Mouse (Mus musculus) embryonic facial prominence, embryonic 14.5 days (tissue): ENCODE data around the gene Mrgpre. TPM values are rescaled to one million over a fixed set of nuclear protein-coding genes. Genes with fewer than 3 reads are reported as not detected.
A peak's percentile ranks its signal among the peaks of the same experiment; 100 is the strongest.

Experiments used
- ATAC-seq: fragments of 200-750 bp; cut with Nextera tagmentation; 2 replicates; pipeline ENCODE4 v1.8.0; 2017; ENCODE audit warnings: low read depth, moderate number of reproducible peaks, moderate TSS enrichment
- DNase-seq: peaks from one replicate; pipeline ENCODE4 v3.0.0-alpha.2; 2015; ENCODE audit warnings: low spot score
- H3K27ac ChIP-seq: fragments of 300-500 bp; sonication (generic); replicated peaks from 2 replicates; pipeline ENCODE4 v1.5.1; 2014; ENCODE audit warnings: low read depth, mild to moderate bottlenecking, low read length, moderate library complexity
- H3K27me3 ChIP-seq: fragments of 300-500 bp; sonication (generic); replicated peaks from 2 replicates; pipeline ENCODE4 v1.6.1; 2014; ENCODE audit warnings: low read length; ENCODE audit not compliant: control insufficient read depth, insufficient read depth
- H3K36me3 ChIP-seq: fragments of 300-500 bp; sonication (generic); 2 replicates; pipeline ENCODE4 v1.6.1; 2014; ENCODE audit warnings: low read length, mixed read lengths; ENCODE audit not compliant: control insufficient read depth, insufficient read depth
- H3K4me1 ChIP-seq: fragments of 300-500 bp; sonication (generic); 2 replicates; pipeline ENCODE4 v1.6.1; 2014; ENCODE audit warnings: antibody characterized with exemption, low read length; ENCODE audit not compliant: control insufficient read depth, insufficient read depth
- H3K4me2 ChIP-seq: fragments of 300-500 bp; sonication (generic); 2 replicates; pipeline ENCODE4 v1.6.1; 2014; ENCODE audit warnings: low read depth, mild to moderate bottlenecking, low read length, moderate library complexity, mixed read lengths
- H3K4me3 ChIP-seq: fragments of 300-500 bp; sonication (generic); 2 replicates; pipeline ENCODE4 v1.5.1; 2014; ENCODE audit warnings: low read depth, mild to moderate bottlenecking, low read length
- H3K9ac ChIP-seq: fragments of 300-500 bp; sonication (generic); 2 replicates; pipeline ENCODE4 v1.6.1; 2014; ENCODE audit warnings: low read depth, mild to moderate bottlenecking, low read length, moderate library complexity, mixed read lengths
- H3K9me3 ChIP-seq: fragments of 300-500 bp; sonication (generic); 2 replicates; pipeline ENCODE4 v1.6.1; 2016; ENCODE audit warnings: low read length; ENCODE audit not compliant: control insufficient read depth
- WGBS: fragments of 180-500 bp; shearing (Covaris S2); extraction: QIAGEN DNeasy Blood & Tissue Kit; methylation state at CpG from one replicate; pipeline ENCODE4 v1.1.7; 2014; 5-methylcytosine and 5-hydroxymethylcytosine counted together
- polyA plus RNA-seq: library from polyadenylated mRNA; unstranded; fragments of >200 nt; fragmentation: Nextera tagmentation; extraction: Ambion mirVana; gene quantifications from 2 replicates; pipeline ENCODE4 v1.2.1, GENCODE M21; 2014

Gene Mrgpre
- polyA plus RNA-seq, 1 experiment from 2014 or later, result 2.1 TPM

GRCm38 (mm10) chr7:143764876-143765530 lies 19.3 kb downstream of the Mrgpre start:
- Histone ChIP-seq H3K9ac (no peak overlapping the region), H3K27me3 (peaks cover 5% of the 10 kb centered on the region; the same call in 1 of the 2 replicates), H3K27ac (no peak overlapping the region), H3K4me1 (no peaks in the 10 kb centered on the region), H3K9me3 (no peaks in the 10 kb centered on the region), H3K4me2 (no peak overlapping the region), H3K4me3 (no peak overlapping the region), H3K36me3 (no peaks in the 10 kb centered on the region)
- DNase-seq (no peak), ATAC-seq (no peak)
- WGBS, result 72% methylated on average over 19 of the region's 19 CpGs

DNA sequence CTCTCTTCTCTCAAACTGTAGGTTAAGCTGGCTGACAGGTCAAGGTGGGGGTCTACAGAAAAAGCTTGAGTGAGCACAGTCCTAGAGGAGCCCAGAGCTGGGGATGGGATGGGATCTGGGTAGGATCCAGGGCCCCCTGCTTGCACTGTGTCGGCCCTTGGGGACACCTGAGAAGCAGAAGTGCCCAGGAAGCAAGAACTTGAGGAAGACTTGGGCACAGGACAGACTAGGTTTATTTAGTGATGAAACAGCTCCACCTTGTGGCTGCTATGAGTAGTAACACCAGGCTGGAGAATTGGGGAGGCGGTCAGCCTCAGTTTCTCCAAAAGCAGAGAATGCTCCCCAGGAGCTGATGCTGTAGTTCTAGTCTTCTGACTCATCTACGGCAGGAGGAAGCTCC lies 20.5 kb downstream of the Mrgpre start:
- no peak for ATAC-seq

DNA sequence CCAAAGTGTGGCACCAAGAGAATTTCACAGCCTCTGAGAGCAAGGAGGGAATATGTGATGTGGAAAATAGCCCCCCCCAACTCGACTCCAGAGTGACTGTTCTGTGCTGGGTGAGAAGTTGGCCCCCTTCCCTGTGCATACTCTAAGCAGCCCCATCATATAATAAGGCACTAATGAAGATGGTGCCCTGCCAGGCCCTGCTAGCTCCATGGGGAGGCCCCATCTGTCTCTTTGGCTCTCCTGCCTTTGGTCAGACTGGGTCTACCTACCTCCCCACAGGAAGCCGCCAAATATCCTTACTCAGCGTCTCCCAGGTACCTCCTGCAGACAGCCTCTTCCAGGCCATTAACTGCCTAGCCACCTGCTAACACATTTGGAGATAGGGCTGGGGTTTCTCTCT lies 25.3 kb downstream of the Mrgpre start:
- Histone ChIP-seq H3K4me2 (no peak overlapping the region), H3K27ac (no peak overlapping the region), H3K4me3 (no peak overlapping the region), H3K9me3 (no peaks in the 10 kb centered on the region), H3K36me3 (no peaks in the 10 kb centered on the region), H3K4me1 (0 out of 2 replicates have a peak, but pooled peaks cover 7% of the 10 kb centered on the region), H3K9ac (no peak overlapping the region), H3K27me3 (no peaks in the 10 kb centered on the region; the same call in none of the 2 replicates)
- no peak for DNase-seq
- WGBS, result 65% methylated on average over 3 of the region's 3 CpGs
- ATAC-seq, result no peak

More for the DNA sequence above, 20.5 kb downstream of the Mrgpre start:
- H3K4me3 ChIP-seq, result no peak overlapping the region
- no peaks in the 10 kb centered on the region for H3K9me3 ChIP-seq
- DNase-seq, result peak; percentile 61
- peaks cover 5% of the 10 kb centered on the region; the same call in 1 of the 2 replicates for H3K27me3 ChIP-seq
- H3K4me2 ChIP-seq, result no peak overlapping the region
- no peak overlapping the region for H3K9ac ChIP-seq
- H3K4me1 ChIP-seq, result no peaks in the 10 kb centered on the region
- H3K36me3 ChIP-seq, result no peaks in the 10 kb centered on the region
- 12% methylated on average over 3 of the region's 3 CpGs for WGBS
- H3K27ac ChIP-seq, result no peak overlapping the region

DNA sequence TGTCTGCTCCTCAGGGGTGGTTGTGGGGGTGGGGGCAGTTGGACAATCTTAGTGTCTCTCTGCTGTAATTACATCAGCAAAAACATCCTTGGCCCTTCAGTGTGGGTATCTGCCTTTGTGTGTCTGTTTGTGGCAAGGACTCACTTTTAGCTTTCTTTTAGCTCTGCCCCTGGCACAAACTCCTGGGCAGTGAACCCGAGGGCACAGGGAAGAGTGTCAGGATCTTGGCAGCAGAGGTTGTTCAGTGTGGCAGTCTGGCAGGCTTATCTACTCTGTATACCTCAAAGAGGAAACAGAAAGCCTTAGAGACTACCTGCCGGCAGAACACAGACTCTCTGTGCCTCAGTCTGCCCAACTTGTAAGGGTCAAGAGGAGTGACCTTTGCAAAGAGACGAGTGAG lies 26.6 kb downstream of the Mrgpre start:
- H3K36me3 ChIP-seq, result no peaks in the 10 kb centered on the region
- H3K4me3 ChIP-seq, result no peak overlapping the region
- WGBS, result 65% methylated on average over 3 of the region's 3 CpGs
- H3K27ac ChIP-seq, result no peak overlapping the region
- H3K4me1 ChIP-seq, result 0 out of 2 replicates have a peak, but pooled peaks cover 7% of the 10 kb centered on the region
- no peaks in the 10 kb centered on the region; the same call in none of the 2 replicates for H3K27me3 ChIP-seq
- no peak for ATAC-seq
- peak overlapping the region; percentile 67 for H3K4me2 ChIP-seq
- no peak for DNase-seq
- H3K9me3 ChIP-seq, result no peaks in the 10 kb centered on the region
- no peak overlapping the region for H3K9ac ChIP-seq

DNA sequence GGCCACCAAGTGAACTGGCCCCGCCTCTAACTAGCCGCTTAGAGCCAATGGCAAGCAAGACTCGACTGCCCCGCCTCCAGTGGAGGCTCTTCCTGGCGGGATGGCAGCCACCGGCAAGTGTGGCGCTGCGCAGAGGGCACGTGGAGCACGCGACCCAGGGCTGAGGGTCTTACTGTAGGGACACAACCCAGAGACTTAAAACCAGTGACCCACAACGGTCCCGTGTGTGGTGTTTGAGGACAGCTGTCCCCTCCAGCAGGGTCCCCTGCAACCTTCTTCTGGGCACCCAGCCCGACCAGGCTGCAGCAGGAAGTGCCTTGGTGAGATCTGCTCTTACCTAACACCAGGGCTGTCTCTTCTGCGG lies 27.3 kb downstream of the Mrgpre start:
- Histone ChIP-seq H3K9ac (no peak overlapping the region), H3K4me1 (0 out of 2 replicates have a peak, but pooled peaks cover 7% of the 10 kb centered on the region), H3K4me2 (peak overlapping the region; percentile 67), H3K9me3 (no peaks in the 10 kb centered on the region), H3K27me3 (no peaks in the 10 kb centered on the region; the same call in none of the 2 replicates), H3K27ac (no peak overlapping the region), H3K36me3 (no peaks in the 10 kb centered on the region), H3K4me3 (peak overlapping the region; percentile 37)
- DNase-seq (peak; percentile 92), ATAC-seq (peak; percentile 90)
- WGBS, result 7% methylated on average over 15 of the region's 15 CpGs

DNA sequence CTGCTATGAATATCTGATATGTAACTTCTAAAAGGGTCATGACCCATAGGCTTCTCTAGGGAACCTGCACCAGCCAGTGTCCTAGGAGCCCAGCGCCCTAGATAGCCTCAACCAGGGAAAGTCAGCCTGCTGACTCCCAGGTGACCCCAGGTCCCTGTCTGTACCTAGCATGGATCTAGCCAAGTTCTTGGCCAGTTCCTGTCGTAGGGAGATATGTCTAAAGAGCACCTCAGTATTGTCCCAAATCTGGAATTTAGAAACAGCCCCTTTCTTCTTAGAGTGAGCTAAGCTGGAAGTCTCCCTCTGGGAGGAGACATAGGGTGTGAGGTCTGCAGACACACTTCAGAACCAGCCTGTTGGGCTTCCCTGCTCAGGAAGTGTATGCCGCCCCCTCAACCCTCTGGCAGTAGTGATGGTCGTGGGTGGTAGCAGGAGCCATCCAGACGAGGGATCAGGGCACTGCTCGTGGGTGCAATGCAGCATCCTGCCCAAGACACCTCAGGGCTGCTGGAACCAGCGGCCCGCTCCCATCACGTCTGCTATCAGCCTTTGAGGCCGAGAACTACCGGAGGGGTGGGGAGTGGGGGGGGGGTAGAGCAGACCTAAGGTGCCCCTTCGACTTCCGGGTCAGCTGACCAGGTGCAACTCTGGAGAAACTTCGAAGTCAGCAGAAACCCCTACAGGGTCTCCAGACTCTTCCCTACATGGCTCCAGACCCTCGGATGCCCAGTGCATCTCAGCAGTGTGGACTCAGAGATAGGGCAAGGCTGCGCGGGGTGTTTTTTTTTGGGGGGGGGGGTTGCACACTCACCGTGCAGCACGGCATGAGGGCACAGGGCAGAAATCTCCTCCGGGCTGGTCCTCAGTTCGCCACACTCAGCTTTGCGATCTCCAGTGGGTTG lies 27.9 kb downstream of the Mrgpre start, which contains the start of gene Osbpl5:
Gene Osbpl5 (minus strand): TSS at position 861 of the 902 bp plus-strand sequence.
- DNase-seq (no peak), ATAC-seq (peak; percentile 19; the same call in 1 of the 2 replicates)
- 26% methylated on average over 14 of the region's 22 CpGs for WGBS
- Histone ChIP-seq H3K27me3 (no peaks in the 10 kb centered on the region; the same call in none of the 2 replicates), H3K4me1 (0 out of 2 replicates have a peak, but pooled peaks cover 7% of the 10 kb centered on the region), H3K4me3 (peak within 1 kb of the TSS; percentile 37), H3K9ac (peak within 1 kb of the TSS; percentile 55), H3K36me3 (no peaks in the 10 kb centered on the region), H3K9me3 (no peaks in the 10 kb centered on the region), H3K4me2 (peak within 1 kb of the TSS; percentile 67), H3K27ac (no peak within 1 kb of the TSS)

- no peaks in the 10 kb centered on the region for H3K36me3 ChIP-seq
- no peak overlapping the region for H3K9ac ChIP-seq
- 0 out of 2 replicates have a peak, but pooled peaks cover 7% of the 10 kb centered on the region for H3K4me1 ChIP-seq
- no peak overlapping the region for H3K4me3 ChIP-seq
- no peaks in the 10 kb centered on the region for H3K9me3 ChIP-seq
- H3K27ac ChIP-seq, result no peak overlapping the region
- WGBS, result 71% methylated on average over 9 of the region's 9 CpGs
- no peaks in the 10 kb centered on the region; the same call in none of the 2 replicates for H3K27me3 ChIP-seq
- DNase-seq, result no peak
- no peak for ATAC-seq
- no peak overlapping the region for H3K4me2 ChIP-seq
These were observed 28.8 kb downstream of the Mrgpre start for GRCm38 (mm10) chr7:143755357-143756124.
